Mouse (Mus musculus): ENCODE data around the gene Kcnk15. TPM values are rescaled to one million over a fixed set of nuclear protein-coding genes. Genes with fewer than 3 reads are reported as not detected.

Kcnk15 gene
- polyA plus RNA-seq, 1 experiment, result 0.10 TPM

DNA sequence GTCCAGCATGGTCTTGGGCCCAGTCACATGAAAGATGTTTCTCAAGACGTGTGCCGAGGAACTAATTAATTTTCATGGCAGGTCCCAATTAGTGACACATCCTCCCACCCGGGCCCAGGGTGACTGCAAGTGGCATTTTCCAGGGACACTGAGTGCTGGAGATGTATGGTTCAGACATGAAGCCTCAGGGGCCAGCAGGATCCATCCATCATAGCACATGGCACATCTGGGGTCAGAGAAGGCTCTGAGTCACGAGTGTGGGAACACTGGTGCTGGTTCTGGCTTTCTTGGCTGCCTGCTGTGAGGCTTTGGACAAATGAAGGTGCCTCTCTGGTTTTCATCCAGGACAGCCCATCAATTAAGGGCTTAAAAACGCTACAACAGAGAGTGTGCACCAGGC is 53.7 kb downstream of the Kcnk15 start:
- no peak for TF ChIP-seq POLR2A (IDR thresholded peaks at IDR 0.05; ENCODE audit: extremely low read depth, insufficient read depth, low read length)
- no peak for TF ChIP-seq CTCF (IDR thresholded peaks at IDR 0.05; ENCODE audit: extremely low read depth, insufficient read depth, low read length)
- Histone ChIP-seq H3K4me3 (ENCODE audit: insufficient read depth, low read length) (no peak overlapping the region), H3K27ac (ENCODE audit: insufficient read depth, low read length) (no peak overlapping the region), H3K4me1 (ENCODE audit: control insufficient read depth, insufficient read depth, low read length) (peaks cover 2% of the 10 kb centered on the region)

Other genes starting within 250 kb of the Kcnk15 start
- gene Serinc3, start 208.5 kb upstream of the Kcnk15 start, polyA plus RNA-seq (2012; rRNA removed), result 209 and 210 TPM in 2 replicates
- gene Pkig, start 195.3 kb upstream of the Kcnk15 start, polyA plus RNA-seq (2012; rRNA removed), result 143 and 146 TPM in 2 replicates
- 0.69 and 0.74 TPM in 2 replicates for gene Ada, start 103.4 kb upstream of the Kcnk15 start, polyA plus RNA-seq (2012; rRNA removed)
- gene Ccn5, start 32.8 kb upstream of the Kcnk15 start, polyA plus RNA-seq (2012; rRNA removed), result 0.08 and 0.42 TPM in 2 replicates
- gene Rims4, start 65.0 kb downstream of the Kcnk15 start, polyA plus RNA-seq (2012; rRNA removed), result 33.2 and 33.4 TPM in 2 replicates
- 307 and 314 TPM in 2 replicates for gene Ywhab, start 141.3 kb downstream of the Kcnk15 start, polyA plus RNA-seq (2012; rRNA removed)
- gene Pabpc1l, start 171.8 kb downstream of the Kcnk15 start, polyA plus RNA-seq (2012; rRNA removed), result 0.78 and 1.0 TPM in 2 replicates
- gene Stk4, start 216.7 kb downstream of the Kcnk15 start, polyA plus RNA-seq (2012; rRNA removed), result 20.3 and 20.9 TPM in 2 replicates
- 93.7 and 96.7 TPM in 2 replicates for gene Tomm34, start 217.5 kb downstream of the Kcnk15 start, polyA plus RNA-seq (2012; rRNA removed)